Comparison of ENCODE assay signal across 20 mouse cellular contexts in the genomic region with DNA sequence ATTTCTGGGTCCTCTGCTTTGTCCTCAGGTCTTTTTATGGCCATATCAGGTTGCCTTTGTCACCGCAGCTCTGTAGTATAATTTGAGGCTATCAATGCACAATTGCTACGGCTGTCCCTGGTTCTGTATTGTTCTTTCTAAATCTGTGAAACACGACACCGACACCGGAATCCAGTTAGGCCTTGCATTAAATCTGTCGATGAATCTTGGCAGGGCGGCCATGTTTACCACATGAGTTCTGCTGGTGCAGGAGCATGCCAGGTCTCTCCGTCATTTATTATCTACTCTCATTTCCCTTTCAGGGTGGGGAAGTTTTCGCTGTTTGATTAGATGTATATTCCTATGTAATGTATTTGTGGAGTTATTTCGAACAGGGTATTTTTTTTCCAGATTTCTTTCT. TPM values are rescaled to one million over a fixed set of nuclear protein-coding genes. Genes with fewer than 3 reads are reported as not detected.
"Had no signal": no experiment of that assay in that cellular context is flagged by ENCODE, and none has a peak within 500 bp of the region (broad histone marks: within the 10 kb centered on the region; RNA-seq: fewer than 3 reads in every experiment).

No protein-coding gene starts in this region.

- DNase-seq: kidney, adult 9 months; kidney, postnatal 10 days; kidney, postnatal 4 days; lung, embryonic 14.5 days had no signal

- H3K4me3 ChIP-seq: left cerebral cortex, adult 2 months; limb, embryonic 10.5 days; liver, embryonic 15.5 days; megakaryocyte, embryonic 14.5 days; midbrain, embryonic 15.5 days; neural tube, embryonic 12.5 days had no signal

- H3K9me3 ChIP-seq: limb, embryonic 10.5 days; liver, embryonic 15.5 days; midbrain, embryonic 15.5 days; neural tube, embryonic 12.5 days had no signal

- H3K9ac ChIP-seq: liver, embryonic 15.5 days; lung, embryonic 14.5 days; midbrain, embryonic 15.5 days; neural tube, embryonic 12.5 days had no signal

- H3K27ac ChIP-seq: left cerebral cortex, adult 2 months; liver, embryonic 15.5 days; macrophage; midbrain, embryonic 15.5 days; neural tube, embryonic 12.5 days had no signal

- ATAC-seq: midbrain, embryonic 15.5 days had no signal

- H3K4me2 ChIP-seq: liver, embryonic 11.5 days; liver, embryonic 15.5 days; lung, embryonic 14.5 days; midbrain, embryonic 11.5 days; midbrain, embryonic 15.5 days; neural tube, embryonic 12.5 days had no signal

- H3K36me3 ChIP-seq: limb, embryonic 10.5 days; liver, embryonic 15.5 days; midbrain, embryonic 15.5 days; neural tube, embryonic 12.5 days had no signal

- H3K27me3 ChIP-seq: liver, embryonic 15.5 days; midbrain, embryonic 15.5 days; neural tube, embryonic 12.5 days had no signal

RNA-seq across cellular contexts. Expression of a gene that starts 42.3 kb away (rescaled TPM):
- total RNA-seq: monocyte, adult 5-6 weeks; neutrophil, adult 5-6 weeks had no signal
- polyA plus RNA-seq: liver, embryonic 15.5 days; macrophage had no signal

RNA-seq across cellular contexts. Expression of a gene that starts 53.8 kb away (rescaled TPM):
- total RNA-seq: layer of hippocampus, adult 8-10 months; layer of hippocampus, postnatal 14 days; left cerebral cortex, adult 2 months; left cerebral cortex, postnatal 14 days; monocyte, adult 5-6 weeks; neutrophil, adult 5-6 weeks had no signal
- polyA plus RNA-seq: limb, embryonic 10.5 days; limb, embryonic 14.5 days; liver, embryonic 11.5 days; liver, embryonic 15.5 days; lung, embryonic 14.5 days; macrophage; midbrain, embryonic 11.5 days; midbrain, embryonic 15.5 days; neural tube, embryonic 12.5 days; stomach, postnatal 0 days had no signal
